10 mouse cellular contexts compared by ENCODE assay signal in the genomic region with DNA sequence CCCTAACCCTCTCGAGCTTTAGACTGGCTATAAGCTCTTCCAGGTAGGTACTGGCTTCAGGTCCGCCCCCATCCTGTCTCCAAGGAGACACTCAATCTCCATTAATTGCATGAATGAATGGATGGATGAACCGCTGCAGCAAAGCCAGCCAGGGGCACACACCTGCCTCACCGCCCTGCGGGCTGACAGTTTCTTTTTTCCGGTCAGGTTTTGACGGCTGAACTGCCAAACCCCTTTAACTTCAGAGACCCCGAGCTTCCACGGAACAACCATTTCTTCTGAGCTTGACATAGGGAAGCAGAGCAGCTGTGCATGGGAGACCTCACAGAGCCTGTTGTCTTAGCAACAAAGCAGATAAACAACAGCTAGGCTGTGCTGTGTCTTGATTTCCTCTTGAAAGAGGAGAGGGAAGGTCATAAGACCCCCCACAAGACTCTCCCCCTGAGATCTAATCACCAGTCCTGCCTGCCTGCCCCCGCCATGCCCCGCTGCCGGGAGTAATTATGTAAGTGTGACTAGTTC. TPM values are rescaled to one million over a fixed set of nuclear protein-coding genes. Genes with fewer than 3 reads are reported as not detected.
DNase-seq lines count a peak whose midpoint lies in the region; ATAC-seq and TF ChIP-seq lines count a peak whose summit lies in the region.
"Had no signal": no experiment of that assay in that cellular context is flagged by ENCODE, and none has a peak within 500 bp of the region (broad histone marks: within the 10 kb centered on the region; RNA-seq: fewer than 3 reads in every experiment).

No protein-coding gene starts in this region.

- H3K4me1 ChIP-seq in lung, postnatal 0 days (ENCODE audit: insufficient read depth, low read depth, low read length) = peaks cover 7% of the 10 kb centered on the region; the same call in 1 of the 2 replicates
- H3K4me1 ChIP-seq in forebrain, embryonic 11.5 days (replicated peaks; ENCODE audit: control insufficient read depth, insufficient read depth, low read length) = peaks cover 3% of the 10 kb centered on the region
- peaks cover 17% of the 10 kb centered on the region for H3K4me1 ChIP-seq in limb, embryonic 11.5 days (ENCODE audit: control insufficient read depth, insufficient read depth, low read length)

- 48% methylated on average over 12 of the region's 12 CpGs for WGBS in lung, postnatal 0 days
- WGBS in forebrain, embryonic 11.5 days = 50% methylated on average over 12 of the region's 12 CpGs
- WGBS in limb, embryonic 11.5 days = 27% methylated on average over 12 of the region's 12 CpGs

- TF ChIP-seq EP300 in lung, postnatal 0 days (IDR thresholded peaks at IDR 0.05) = no peak

- peak; percentile 43 for ATAC-seq in lung, postnatal 0 days
- ATAC-seq in forebrain, embryonic 11.5 days (replicated peaks; ENCODE audit: low FRiP score) = 0 out of 2 replicates have a peak, but pooled peaks have one; percentile 46
- ATAC-seq in limb, embryonic 11.5 days (ENCODE audit: insufficient number of reproducible peaks, low FRiP score, low TSS enrichment, low read depth) = no peak
- no peak for ATAC-seq in cerebellum, adult (ENCODE audit: insufficient number of reproducible peaks, low FRiP score, low TSS enrichment)

- H3K4me3 ChIP-seq in lung, postnatal 0 days (ENCODE audit: low read depth, low read length) = no peak overlapping the region
- no peak overlapping the region for H3K4me3 ChIP-seq in forebrain, embryonic 11.5 days (ENCODE audit: low read depth, low read length)
- no peak overlapping the region for H3K4me3 ChIP-seq in limb, embryonic 11.5 days (ENCODE audit: low read depth, low read length)
- H3K4me3 ChIP-seq in layer of hippocampus, adult 2 months = no peak overlapping the region

- no peaks in the 10 kb centered on the region for H3K36me3 ChIP-seq in lung, postnatal 0 days (ENCODE audit: insufficient read depth, low read length)
- no peaks in the 10 kb centered on the region for H3K36me3 ChIP-seq in forebrain, embryonic 11.5 days (ENCODE audit: control insufficient read depth, insufficient read depth, low read length)
- H3K36me3 ChIP-seq in limb, embryonic 11.5 days (ENCODE audit: control insufficient read depth, insufficient read depth, low read length) = no peaks in the 10 kb centered on the region
- H3K36me3 ChIP-seq: G1E had no signal

- no peak overlapping the region for H3K9ac ChIP-seq in lung, postnatal 0 days (replicated peaks; ENCODE audit: low read depth)
- H3K9ac ChIP-seq in forebrain, embryonic 11.5 days (ENCODE audit: low read length) = no peak overlapping the region
- no peak overlapping the region for H3K9ac ChIP-seq in limb, embryonic 11.5 days (ENCODE audit: low read length)

- no peaks in the 10 kb centered on the region for H3K9me3 ChIP-seq in lung, postnatal 0 days (ENCODE audit: low read length)
- H3K9me3 ChIP-seq in forebrain, embryonic 11.5 days (ENCODE audit: control insufficient read depth, low read length) = no peaks in the 10 kb centered on the region
- H3K9me3 ChIP-seq in limb, embryonic 11.5 days (ENCODE audit: control insufficient read depth, low read length) = no peaks in the 10 kb centered on the region
- H3K9me3 ChIP-seq: G1E had no signal

- no peak overlapping the region for H3K27ac ChIP-seq in lung, postnatal 0 days (ENCODE audit: low read length)
- H3K27ac ChIP-seq in forebrain, embryonic 11.5 days (ENCODE audit: low read depth, low read length) = no peak overlapping the region
- H3K27ac ChIP-seq in limb, embryonic 11.5 days (replicated peaks; ENCODE audit: low read depth, low read length) = 0 out of 2 replicates have a peak overlapping the region, but pooled peaks have one; percentile 30
- H3K27ac ChIP-seq in layer of hippocampus, adult 2 months = no peak overlapping the region

- TF ChIP-seq CTCF in lung, postnatal 0 days (IDR thresholded peaks at IDR 0.05) = no peak
- no peak for TF ChIP-seq CTCF in layer of hippocampus, adult 2 months (conservative IDR thresholded peaks at IDR 0.05)

- no peak overlapping the region for H3K4me2 ChIP-seq in lung, postnatal 0 days (replicated peaks; ENCODE audit: low read depth, low read length)
- H3K4me2 ChIP-seq in forebrain, embryonic 11.5 days (ENCODE audit: low read depth, low read length, severe bottlenecking) = no peak overlapping the region; the same call in 1 of the 2 replicates
- H3K4me2 ChIP-seq in limb, embryonic 11.5 days (ENCODE audit: low read depth, severe bottlenecking) = no peak overlapping the region

- DNase-seq in lung, postnatal 0 days (ENCODE audit: low spot score) = peak; percentile 55
- DNase-seq in lung, postnatal 10 days = no peak
- peak; percentile 50 for DNase-seq in forebrain, embryonic 11.5 days (ENCODE audit: low spot score)
- peak; percentile 44 for DNase-seq in limb, embryonic 11.5 days (ENCODE audit: low spot score)
- peak; percentile 61 for DNase-seq in retina, embryonic 14.5 days (ENCODE audit: low spot score)
- no peak for DNase-seq in layer of hippocampus, adult 2 months (ENCODE audit: low spot score in 2 of 2)
- no peak for DNase-seq in layer of hippocampus, adult 8-10 months (ENCODE audit: low spot score in 2 of 2)
- DNase-seq: heart, postnatal 14 days had no signal

- H3K27me3 ChIP-seq in lung, postnatal 0 days (replicated peaks; ENCODE audit: insufficient read depth, low read length) = no peaks in the 10 kb centered on the region
- H3K27me3 ChIP-seq in forebrain, embryonic 11.5 days (ENCODE audit: control insufficient read depth, insufficient read depth, low read length) = no peaks in the 10 kb centered on the region
- H3K27me3 ChIP-seq in limb, embryonic 11.5 days (ENCODE audit: control insufficient read depth, insufficient read depth, low read length) = no peaks in the 10 kb centered on the region

RNA-seq across cellular contexts. Expression of gene F2rl1, which starts 22.1 kb away (rescaled TPM):
- polyA plus RNA-seq in lung, postnatal 0 days (2015; fragmentation: Nextera tagmentation; extraction: Ambion mirVana) = 4.3 and 5.6 TPM in 2 replicates
- 0.12 TPM in 1 of 2 replicates, not detected in the other for polyA plus RNA-seq in forebrain, embryonic 11.5 days (2014; fragmentation: Nextera tagmentation; extraction: Ambion mirVana)
- 0.11 TPM in 1 of 2 replicates, not detected in the other for polyA plus RNA-seq in limb, embryonic 11.5 days (2014; fragmentation: Nextera tagmentation; extraction: Ambion mirVana)
- under 1 TPM; 0.17 to 0.18 TPM for total RNA-seq in layer of hippocampus, adult 2 months (2021)
- total RNA-seq in layer of hippocampus, adult 8-10 months (2022) = under 1 TPM in 3 of 4 experiments, not detected in 1; 0.26 to 0.32 (median 0.29) TPM
- polyA plus RNA-seq: G1E had no signal

Comparison
In these comparisons a context has a peak if more than half of its experiments do, and no peak if none do; other contexts are left out.
1. DNase-seq: peak in lung, postnatal 0 days (single experiment), forebrain, embryonic 11.5 days (single experiment), limb, embryonic 11.5 days (single experiment) and retina, embryonic 14.5 days (single experiment); none in lung, postnatal 10 days (single experiment), layer of hippocampus, adult 2 months (0 of 2) and layer of hippocampus, adult 8-10 months (0 of 2).
2. ATAC-seq: peak in lung, postnatal 0 days (single experiment) and forebrain, embryonic 11.5 days (single experiment); none in limb, embryonic 11.5 days (single experiment) and cerebellum, adult (single experiment).